Mouse (Mus musculus) C2C12 (cell line): ENCODE measurements around the gene Ttc7.

Experiments
- CEBPB ChIP-seq: IDR thresholded peaks from one replicate; pipeline ENCODE4 v1.6.1; 2011; ENCODE audit warnings: low read depth, mild to moderate bottlenecking, control low read depth, moderate library complexity
- CTCF ChIP-seq: IDR thresholded peaks from one replicate; pipeline ENCODE4 v1.5.1; 2011; ENCODE audit not compliant: control insufficient read depth, insufficient read depth, insufficient read length
- MYOD1 ChIP-seq: IDR thresholded peaks from one replicate; pipeline ENCODE4 v1.6.1; 2011; ENCODE audit warnings: low read depth; ENCODE audit not compliant: control insufficient read depth, insufficient read length
- USF1 ChIP-seq: IDR thresholded peaks from one replicate; pipeline ENCODE4 v1.6.1; 2011; ENCODE audit warnings: low read depth, mild to moderate bottlenecking, control low read depth, moderate library complexity

GRCm38 (mm10) chr17:87314121-87314520 is 31.4 kb downstream of the Ttc7 start:
- TF ChIP-seq CTCF (no peak), MYOD1 (no peak), CEBPB (no peak), USF1 (no peak)
